Mouse (Mus musculus) midbrain, embryonic 14.5 days (tissue): ENCODE measurements at regions not wholly inside any gene's neighbourhood (a gene's known extent, or its start where the extent isn't known, plus 50 kb on each side); places are given as distances from the start of the nearest gene placed in this dataset.

Experiments
- ATAC-seq: fragments of 200-750 bp; cut with Nextera tagmentation; 2 replicates; pipeline ENCODE4 v1.8.0; 2017; ENCODE audit warnings: moderate number of reproducible peaks, moderate library complexity; ENCODE audit not compliant: low FRiP score, low TSS enrichment
- DNase-seq: peaks from one replicate; pipeline ENCODE4 v3.0.0-alpha.2; 2015
- H3K27ac ChIP-seq: fragments of 300-500 bp; sonication (generic); replicated peaks from 2 replicates; pipeline ENCODE4 v1.5.1; 2014; ENCODE audit warnings: mild to moderate bottlenecking, low read depth, low read length, moderate library complexity
- H3K27me3 ChIP-seq: fragments of 300-500 bp; sonication (generic); 2 replicates; pipeline ENCODE4 v1.6.1; 2014; ENCODE audit warnings: low read length, control low read depth, mixed read lengths; ENCODE audit not compliant: control insufficient read depth, insufficient read depth
- H3K36me3 ChIP-seq: fragments of 300-500 bp; sonication (generic); 2 replicates; pipeline ENCODE4 v1.6.1; 2014; ENCODE audit warnings: low read length, control low read depth; ENCODE audit not compliant: control insufficient read depth, insufficient read depth
- H3K4me1 ChIP-seq: fragments of 300-500 bp; sonication (generic); 2 replicates; pipeline ENCODE4 v1.6.1; 2014; ENCODE audit warnings: mild to moderate bottlenecking, antibody characterized with exemption, low read length, control low read depth; ENCODE audit not compliant: control insufficient read depth, insufficient read depth
- H3K4me2 ChIP-seq: fragments of 300-500 bp; sonication (generic); 2 replicates; pipeline ENCODE4 v1.6.1; 2014; ENCODE audit warnings: mild to moderate bottlenecking, low read length, moderate library complexity
- H3K4me3 ChIP-seq: fragments of 300-500 bp; sonication (generic); replicated peaks from 2 replicates; pipeline ENCODE4 v1.5.1; 2014; ENCODE audit warnings: low read depth, low read length
- H3K9ac ChIP-seq: fragments of 300-500 bp; sonication (generic); replicated peaks from 2 replicates; pipeline ENCODE4 v1.6.1; 2014; ENCODE audit warnings: mild to moderate bottlenecking, low read length, moderate library complexity
- H3K9me3 ChIP-seq: fragments of 300-500 bp; sonication (generic); 2 replicates; pipeline ENCODE4 v1.6.1; 2016; ENCODE audit warnings: low read length, control low read depth, mixed read lengths; ENCODE audit not compliant: control insufficient read depth
- WGBS: fragments of 180-500 bp; shearing (Covaris S2); extraction: QIAGEN DNeasy Blood & Tissue Kit; methylation state at CpG from one replicate; pipeline ENCODE4 v1.1.7; 2014; 5-methylcytosine and 5-hydroxymethylcytosine counted together

GRCm38 (mm10) chr2:154076271-154076670, 53.9 kb upstream of the Bpifa3 start:
- Histone ChIP-seq H3K9ac (no peak overlapping the region), H3K27ac (no peak overlapping the region), H3K36me3 (no peaks in the 10 kb centered on the region), H3K4me2 (no peak overlapping the region), H3K4me1 (no peaks in the 10 kb centered on the region), H3K9me3 (no peaks in the 10 kb centered on the region), H3K4me3 (no peak overlapping the region), H3K27me3 (no peaks in the 10 kb centered on the region)
- ATAC-seq (no peak), DNase-seq (peak; percentile 20)
- WGBS, result 34% methylated on average over 2 of the region's 2 CpGs
